In genomic region chr17:40896863-40897262, GRCm38 (mm10) we compare ENCODE assay signal across 12 mouse cellular contexts. TPM values are rescaled to one million over a fixed set of nuclear protein-coding genes. Genes with fewer than 3 reads are reported as not detected.
DNase-seq lines count a peak whose midpoint lies in the region; ATAC-seq and TF ChIP-seq lines count a peak whose summit lies in the region.
"Had no signal": no experiment of that assay in that cellular context is flagged by ENCODE, and none has a peak within 500 bp of the region (broad histone marks: within the 10 kb centered on the region; RNA-seq: fewer than 3 reads in every experiment).

No protein-coding gene starts in this region.

- TF ChIP-seq CTCF in intestine, postnatal 0 days (IDR thresholded peaks at IDR 0.05; ENCODE audit: low read depth): peak; percentile 73
- TF ChIP-seq CTCF in forebrain, postnatal 0 days (IDR thresholded peaks at IDR 0.05; ENCODE audit: low read depth): peak; percentile 68

- no peak overlapping the region for H3K4me2 ChIP-seq in intestine, postnatal 0 days (replicated peaks; ENCODE audit: low read depth)
- no peak overlapping the region for H3K4me2 ChIP-seq in intestine, embryonic 15.5 days (replicated peaks)
- no peak overlapping the region for H3K4me2 ChIP-seq in forebrain, postnatal 0 days (ENCODE audit: low read depth)
- no peak overlapping the region for H3K4me2 ChIP-seq in kidney, embryonic 16.5 days (replicated peaks; ENCODE audit: low read depth, low read length)
- H3K4me2 ChIP-seq: heart, embryonic 15.5 days had no signal

- ATAC-seq in intestine, postnatal 0 days: no peak
- ATAC-seq in intestine, embryonic 15.5 days: no peak; the same call in 1 of the 2 replicates
- no peak; the same call in 1 of the 2 replicates for ATAC-seq in forebrain, postnatal 0 days
- ATAC-seq in kidney, embryonic 16.5 days (ENCODE audit: low FRiP score, low TSS enrichment): no peak

- H3K36me3 ChIP-seq in intestine, postnatal 0 days (ENCODE audit: control insufficient read depth, insufficient read depth): no peaks in the 10 kb centered on the region
- H3K36me3 ChIP-seq in intestine, embryonic 15.5 days: no peaks in the 10 kb centered on the region
- H3K36me3 ChIP-seq in forebrain, postnatal 0 days (ENCODE audit: insufficient read depth): no peaks in the 10 kb centered on the region
- no peaks in the 10 kb centered on the region for H3K36me3 ChIP-seq in kidney, embryonic 16.5 days (ENCODE audit: insufficient read depth, low read length)
- H3K36me3 ChIP-seq: heart, embryonic 15.5 days had no signal

- H3K27ac ChIP-seq in intestine, postnatal 0 days (ENCODE audit: low read depth, low read length): no peak overlapping the region
- H3K27ac ChIP-seq in intestine, embryonic 15.5 days: no peak overlapping the region
- H3K27ac ChIP-seq in forebrain, postnatal 0 days (ENCODE audit: low read depth, low read length): no peak overlapping the region
- no peak overlapping the region for H3K27ac ChIP-seq in kidney, embryonic 16.5 days (ENCODE audit: low read length)
- H3K27ac ChIP-seq: heart, embryonic 15.5 days had no signal

- peak; percentile 73 for DNase-seq in 416B (ENCODE audit: low read depth)
- peak; percentile 47 for DNase-seq in ES-CJ7 (ENCODE audit: low read depth, low spot score)
- peak; percentile 32 for DNase-seq in forebrain, postnatal 0 days
- DNase-seq in urinary bladder, adult 18-20 months (ENCODE audit: low spot score in 2 of 2): no peak
- DNase-seq in cerebellum, adult 11-12 months: no peak
- DNase-seq: adrenal gland, adult 2 months; layer of hippocampus, adult 9-11 months had no signal

- H3K4me3 ChIP-seq in intestine, postnatal 0 days (ENCODE audit: low read depth, low read length): no peak overlapping the region
- H3K4me3 ChIP-seq in intestine, embryonic 15.5 days (replicated peaks): no peak overlapping the region
- no peak overlapping the region for H3K4me3 ChIP-seq in forebrain, postnatal 0 days (ENCODE audit: low read depth, low read length)
- no peak overlapping the region for H3K4me3 ChIP-seq in kidney, embryonic 16.5 days (ENCODE audit: low read length)
- H3K4me3 ChIP-seq: heart, embryonic 15.5 days had no signal

- H3K27me3 ChIP-seq in intestine, postnatal 0 days (replicated peaks; ENCODE audit: control insufficient read depth, insufficient read depth, low read length): no peaks in the 10 kb centered on the region
- no peaks in the 10 kb centered on the region for H3K27me3 ChIP-seq in intestine, embryonic 15.5 days (replicated peaks)
- no peaks in the 10 kb centered on the region for H3K27me3 ChIP-seq in forebrain, postnatal 0 days (ENCODE audit: insufficient read depth, low read length)
- H3K27me3 ChIP-seq in kidney, embryonic 16.5 days (ENCODE audit: insufficient read depth, low read length): no peaks in the 10 kb centered on the region
- H3K27me3 ChIP-seq: heart, embryonic 15.5 days had no signal

- 64% methylated on average over 1 of the region's 1 CpGs for WGBS in intestine, postnatal 0 days
- WGBS in intestine, embryonic 15.5 days: 72% methylated on average over 1 of the region's 1 CpGs
- WGBS in forebrain, postnatal 0 days: 73% methylated on average over 1 of the region's 1 CpGs
- 68% methylated on average over 1 of the region's 1 CpGs for WGBS in kidney, embryonic 16.5 days

- no peaks in the 10 kb centered on the region for H3K9me3 ChIP-seq in intestine, postnatal 0 days (ENCODE audit: control insufficient read depth)
- no peaks in the 10 kb centered on the region for H3K9me3 ChIP-seq in intestine, embryonic 15.5 days
- no peaks in the 10 kb centered on the region for H3K9me3 ChIP-seq in forebrain, postnatal 0 days (ENCODE audit: low read length)
- no peaks in the 10 kb centered on the region for H3K9me3 ChIP-seq in kidney, embryonic 16.5 days (ENCODE audit: low read length)
- H3K9me3 ChIP-seq: heart, embryonic 15.5 days had no signal

- no peak overlapping the region for H3K9ac ChIP-seq in intestine, postnatal 0 days (ENCODE audit: low read depth, low read length)
- no peak overlapping the region for H3K9ac ChIP-seq in intestine, embryonic 15.5 days
- no peak overlapping the region for H3K9ac ChIP-seq in forebrain, postnatal 0 days
- no peak overlapping the region for H3K9ac ChIP-seq in kidney, embryonic 16.5 days (replicated peaks; ENCODE audit: low read length)
- H3K9ac ChIP-seq: heart, embryonic 15.5 days had no signal

- no peaks in the 10 kb centered on the region for H3K4me1 ChIP-seq in intestine, postnatal 0 days (replicated peaks; ENCODE audit: control insufficient read depth, insufficient read depth, low read length)
- no peaks in the 10 kb centered on the region for H3K4me1 ChIP-seq in intestine, embryonic 15.5 days (replicated peaks)
- H3K4me1 ChIP-seq in forebrain, postnatal 0 days (ENCODE audit: insufficient read depth): no peaks in the 10 kb centered on the region
- no peaks in the 10 kb centered on the region for H3K4me1 ChIP-seq in kidney, embryonic 16.5 days (ENCODE audit: insufficient read depth, low read length)
- H3K4me1 ChIP-seq: heart, embryonic 15.5 days had no signal

RNA-seq across cellular contexts. Expression of gene 9130008F23Rik, which starts 16.5 kb away (rescaled TPM):
- polyA plus RNA-seq in intestine, postnatal 0 days (2015; fragmentation: Nextera tagmentation; extraction: Ambion mirVana): 7.2 and 7.3 TPM in 2 replicates
- 4.4 and 4.8 TPM in 2 replicates for polyA plus RNA-seq in intestine, embryonic 15.5 days (2015; fragmentation: Nextera tagmentation; extraction: Ambion mirVana)
- total RNA-seq in forebrain, postnatal 0 days (2014; rRNA removed): 1.7 and 2.1 TPM in 2 replicates
- 0.47 and 0.52 TPM in 2 replicates for polyA plus RNA-seq in forebrain, postnatal 0 days (2015; fragmentation: Nextera tagmentation; extraction: Ambion mirVana)
- 2.3 and 2.4 TPM in 2 replicates for polyA plus RNA-seq in kidney, embryonic 16.5 days (2015; fragmentation: Nextera tagmentation; extraction: Ambion mirVana)

RNA-seq across cellular contexts. Expression of gene Glyatl3, which starts 17.3 kb away (rescaled TPM):
- polyA plus RNA-seq in intestine, postnatal 0 days (2015; fragmentation: Nextera tagmentation; extraction: Ambion mirVana): not detected in 2 replicates
- not detected in 2 replicates for polyA plus RNA-seq in intestine, embryonic 15.5 days (2015; fragmentation: Nextera tagmentation; extraction: Ambion mirVana)
- not detected in 2 replicates for total RNA-seq in forebrain, postnatal 0 days (2014; rRNA removed)
- not detected in 2 replicates for polyA plus RNA-seq in forebrain, postnatal 0 days (2015; fragmentation: Nextera tagmentation; extraction: Ambion mirVana)
- not detected in 2 replicates for polyA plus RNA-seq in kidney, embryonic 16.5 days (2015; fragmentation: Nextera tagmentation; extraction: Ambion mirVana)
- total RNA-seq: adrenal gland, adult 2 months had no signal
- polyA plus RNA-seq: adrenal gland, adult 2 months; heart, embryonic 15.5 days; urinary bladder, adult 2 months had no signal

RNA-seq across cellular contexts. Expression of gene Mut, which starts 37.6 kb away (rescaled TPM):
- polyA plus RNA-seq in intestine, postnatal 0 days (2015; fragmentation: Nextera tagmentation; extraction: Ambion mirVana): 22.4 and 25.7 TPM in 2 replicates
- 42.9 and 44.0 TPM in 2 replicates for polyA plus RNA-seq in intestine, embryonic 15.5 days (2015; fragmentation: Nextera tagmentation; extraction: Ambion mirVana)
- 15.5 and 18.6 TPM in 2 replicates for total RNA-seq in forebrain, postnatal 0 days (2014; rRNA removed)
- polyA plus RNA-seq in forebrain, postnatal 0 days (2015; fragmentation: Nextera tagmentation; extraction: Ambion mirVana): 13.8 and 17.8 TPM in 2 replicates
- 53.8 and 55.5 TPM in 2 replicates for polyA plus RNA-seq in kidney, embryonic 16.5 days (2015; fragmentation: Nextera tagmentation; extraction: Ambion mirVana)

RNA-seq across cellular contexts. Expression of gene Cenpq, which starts 38.0 kb away (rescaled TPM):
- polyA plus RNA-seq in intestine, postnatal 0 days (2015; fragmentation: Nextera tagmentation; extraction: Ambion mirVana): 7.2 and 8.4 TPM in 2 replicates
- polyA plus RNA-seq in intestine, embryonic 15.5 days (2015; fragmentation: Nextera tagmentation; extraction: Ambion mirVana): 19.2 and 21.0 TPM in 2 replicates
- total RNA-seq in forebrain, postnatal 0 days (2014; rRNA removed): 6.9 and 7.6 TPM in 2 replicates
- polyA plus RNA-seq in forebrain, postnatal 0 days (2015; fragmentation: Nextera tagmentation; extraction: Ambion mirVana): 10.7 and 11.8 TPM in 2 replicates
- polyA plus RNA-seq in kidney, embryonic 16.5 days (2015; fragmentation: Nextera tagmentation; extraction: Ambion mirVana): 25.7 and 28.9 TPM in 2 replicates

Comparison
In these comparisons a context has a peak if more than half of its experiments do, and no peak if none do; other contexts are left out.
1. DNase-seq: peak in 416B (single experiment), ES-CJ7 (single experiment) and forebrain, postnatal 0 days (single experiment); none in urinary bladder, adult 18-20 months (0 of 2) and cerebellum, adult 11-12 months (single experiment).